Mouse (Mus musculus) effector memory CD4-positive, alpha-beta T cell, adult 5 months (primary cell): ENCODE data around the gene Sema4f. TPM values are rescaled to one million over a fixed set of nuclear protein-coding genes. Genes with fewer than 3 reads are reported as not detected.

Experiments used
- polyA plus RNA-seq: library from polyadenylated mRNA; unstranded; fragments of 100-300 nt; shearing (Covaris generic); gene quantifications from one replicate; pipeline ENCODE4 v1.2.1, GENCODE M21; 2017

The Sema4f gene
- polyA plus RNA-seq, result 14.4 TPM

DNA sequence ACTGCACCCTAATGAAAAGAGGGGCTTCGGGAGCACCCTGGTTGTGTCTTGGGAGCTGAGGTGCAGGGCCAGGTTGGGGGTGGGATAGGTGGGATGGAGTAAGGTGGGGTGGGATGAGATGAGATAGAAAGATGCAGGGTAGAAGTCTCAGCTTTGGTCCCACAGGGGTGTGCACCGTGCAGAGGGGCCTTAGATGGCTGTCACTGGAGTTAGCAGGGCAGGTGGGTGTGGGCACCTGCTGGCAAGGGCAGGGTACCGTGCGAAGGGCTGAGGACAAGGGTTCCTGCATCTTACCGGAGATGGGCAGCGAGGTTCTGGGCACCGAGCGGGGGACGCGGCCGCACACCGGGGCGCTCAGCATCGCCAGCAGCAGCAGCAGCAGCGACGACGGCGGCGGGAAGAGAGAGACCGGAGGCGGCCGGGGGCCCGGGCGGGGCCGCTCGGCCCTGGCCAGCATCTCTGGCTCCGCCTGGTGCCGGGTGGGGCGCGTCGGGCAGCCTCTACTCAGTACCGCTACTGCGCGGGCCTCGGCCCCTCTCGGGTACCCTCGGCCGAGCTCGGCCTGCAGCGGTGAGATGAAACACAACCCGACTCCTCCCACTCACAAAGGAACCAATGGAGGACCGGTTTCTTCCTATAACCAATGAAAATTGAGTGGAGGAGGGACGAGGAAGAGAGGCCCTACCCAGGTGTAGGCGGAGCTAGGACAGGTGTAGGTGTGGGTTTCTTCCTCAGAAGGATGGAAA is at the start of gene Sema4f:
Sema4f (minus strand) TSS at position 603 of the 746 bp plus-strand sequence.

DNA sequence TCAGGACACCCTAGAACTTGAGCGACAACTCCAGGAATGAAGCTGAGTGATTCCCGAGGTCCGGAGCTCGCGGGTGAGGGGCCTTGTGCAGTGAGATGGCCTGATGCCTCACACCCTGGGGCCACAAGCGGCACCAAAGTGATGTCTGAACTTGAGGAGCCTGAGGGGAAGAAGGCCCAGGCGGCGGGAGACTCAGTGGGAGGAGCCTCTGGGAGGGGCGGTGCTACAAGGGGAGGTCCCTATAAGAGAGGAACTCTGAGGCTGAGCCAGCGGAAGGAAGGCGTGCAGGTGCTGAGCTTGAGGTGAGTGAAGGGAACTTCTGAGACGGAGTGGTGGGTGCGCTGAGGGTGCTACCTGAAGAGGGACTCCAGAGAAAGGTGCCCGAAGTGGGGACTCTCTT is 7.1 kb upstream of the Sema4f start, which contains the start of gene M1ap:
M1ap (plus strand) TSS at position 252 of the 400 bp plus-strand sequence.

Other genes starting within 250 kb of the Sema4f start
- 232 TPM for gene Pole4, start 234.4 kb downstream of the Sema4f start, polyA plus RNA-seq
- gene Hk2, start 165.3 kb downstream of the Sema4f start, polyA plus RNA-seq, result 7.8 TPM
- not detected for gene M1ap, start 7.1 kb upstream of the Sema4f start, polyA plus RNA-seq
- 13.9 TPM for gene Dok1, start 93.7 kb upstream of the Sema4f start, polyA plus RNA-seq
- not detected for gene Loxl3, start 94.4 kb upstream of the Sema4f start, polyA plus RNA-seq
- 408 TPM for gene Aup1, start 114.8 kb upstream of the Sema4f start, polyA plus RNA-seq
- 38.1 TPM for gene Htra2, start 115.5 kb upstream of the Sema4f start, polyA plus RNA-seq
- 2.7 TPM for gene Dqx1, start 118.1 kb upstream of the Sema4f start, polyA plus RNA-seq
- not detected for gene Tlx2, start 130.5 kb upstream of the Sema4f start, polyA plus RNA-seq
- gene Pcgf1, start 138.1 kb upstream of the Sema4f start, polyA plus RNA-seq, result 25.5 TPM
- not detected for gene Lbx2, start 146.6 kb upstream of the Sema4f start, polyA plus RNA-seq
- 2.9 TPM for gene Ccdc142, start 161.8 kb upstream of the Sema4f start, polyA plus RNA-seq
- 7.2 TPM for gene Gm42688, start 161.8 kb upstream of the Sema4f start, polyA plus RNA-seq
- 29.6 TPM for gene Mrpl53, start 169.3 kb upstream of the Sema4f start, polyA plus RNA-seq
- gene Mogs, start 175.7 kb upstream of the Sema4f start, polyA plus RNA-seq, result 71.4 TPM
- gene Wbp1, start 181.8 kb upstream of the Sema4f start, polyA plus RNA-seq, result 58.8 TPM
- gene Ino80b, start 185.7 kb upstream of the Sema4f start, polyA plus RNA-seq, result 26.6 TPM
- gene Rtkn, start 195.7 kb upstream of the Sema4f start, polyA plus RNA-seq, result 0.77 TPM
- 0.62 TPM for gene Wdr54, start 216.6 kb upstream of the Sema4f start, polyA plus RNA-seq
- not detected for gene 1700003E16Rik, start 216.6 kb upstream of the Sema4f start, polyA plus RNA-seq
- 60.1 TPM for gene Dctn1, start 226.2 kb upstream of the Sema4f start, polyA plus RNA-seq